Mouse (Mus musculus) heart, adult 2 months (tissue): ENCODE data around the gene Hpn. TPM values are rescaled to one million over a fixed set of nuclear protein-coding genes. Genes with fewer than 3 reads are reported as not detected.

Experiments
- DNase-seq, 2 experiments: peaks; one replicate each; pipeline ENCODE4 v3.0.0; 2021
- H3K27ac ChIP-seq: fragments of 200-600 bp; 2 replicates; pipeline ENCODE4 v1.8.1; 2022
- H3K27me3 ChIP-seq: fragments of 200-500 bp; 2 replicates; pipeline ENCODE4 v1.6.1; 2012; ENCODE audit warnings: mild to moderate bottlenecking, low read length, inconsistent platforms, mixed read lengths; ENCODE audit not compliant: control insufficient read depth, insufficient read depth
- H3K36me3 ChIP-seq: fragments of 200-500 bp; 2 replicates; pipeline ENCODE4 v1.6.1; 2012; ENCODE audit warnings: low read length, inconsistent platforms; ENCODE audit not compliant: control insufficient read depth, insufficient read depth
- H3K4me1 ChIP-seq: fragments of 200-500 bp; 2 replicates; pipeline ENCODE4 v1.6.1; 2011; ENCODE audit warnings: low read length; ENCODE audit not compliant: control insufficient read depth, insufficient read depth
- H3K4me3 ChIP-seq: fragments of 200-600 bp; 2 replicates; pipeline ENCODE4 v1.8.1; 2022
- H3K79me2 ChIP-seq: fragments of 200-500 bp; replicated peaks from 2 replicates; pipeline ENCODE4 v1.6.1; 2012; ENCODE audit warnings: mild to moderate bottlenecking, inconsistent platforms, low read length, moderate library complexity, mixed read lengths; ENCODE audit not compliant: control insufficient read depth, insufficient read depth
- H3K9ac ChIP-seq: fragments of 200-500 bp; 2 replicates; pipeline ENCODE4 v1.6.1; 2012; ENCODE audit warnings: low read depth, mild to moderate bottlenecking, control low read depth, inconsistent platforms, low read length, mixed read lengths
- CTCF ChIP-seq: fragments of 200-600 bp; IDR thresholded peaks from 2 replicates; pipeline ENCODE4 v1.8.1; 2022; ENCODE audit warnings: antibody characterized with exemption, mild to moderate bottlenecking, moderate library complexity
- EP300 ChIP-seq: fragments of 200-500 bp; IDR thresholded peaks from 2 replicates; pipeline ENCODE4 v1.6.1; 2011; ENCODE audit warnings: low read depth, low read length, control low read depth; ENCODE audit not compliant: insufficient read depth
- POLR2A ChIP-seq: fragments of 200-500 bp; IDR thresholded peaks from 2 replicates; pipeline ENCODE4 v1.6.1; 2011; ENCODE audit warnings: mild to moderate bottlenecking, low read depth, low read length, control low read depth; ENCODE audit not compliant: insufficient read depth
- WGBS: fragments of 180-500 bp; shearing (Covaris S2); methylation state at CpG from one replicate; pipeline ENCODE4 v1.1.7; 2018; 5-methylcytosine and 5-hydroxymethylcytosine counted together
- intact Hi-C: fragments of 180-260 bp; cut with DNase I; formaldehyde crosslinking; loops from one replicate; pipeline ENCODE4 v1.15.1; 2025
- polyA plus RNA-seq: library from polyadenylated mRNA; depleted of rRNA; stranded (reverse); fragments of >200 nt; gene quantifications from 2 replicates; pipeline ENCODE4 v1.2.3, GENCODE M21; 2012
- total RNA-seq, 2 experiments: library from RNA; stranded (reverse); gene quantifications; 2 replicates each; pipeline ENCODE4 v1.2.3; 2021

Gene Hpn
- total and polyA plus RNA-seq, 3 experiments = 1.7 to 5.1 (median 2.6) TPM

GRCm38 (mm10) chr7:31052636-31053434 is 62.3 kb downstream of the Hpn start:
- peak; percentile 48 to 52 for DNase-seq
- Histone ChIP-seq H3K27ac (no peak overlapping the region; the same call in 1 of the 2 replicates), H3K4me1 (peaks cover 5% of the 10 kb centered on the region), H3K79me2 (no peaks in the 10 kb centered on the region), H3K9ac (peak overlapping the region; percentile 76), H3K27me3 (no peaks in the 10 kb centered on the region; the same call in 1 of the 2 replicates), H3K4me3 (peak overlapping the region; percentile 62), H3K36me3 (no peaks in the 10 kb centered on the region)
- intact Hi-C loops = loop anchor here (5.0 kb wide), 1 partner anchor 81 kb away; the partner anchor contains the start of genes Fam187b and Lsr
- TF ChIP-seq EP300 = no peak
- TF ChIP-seq CTCF = peak; percentile 19; the same call in 1 of the 2 replicates
- peak; percentile 47; the same call in 1 of the 2 replicates for TF ChIP-seq POLR2A
- 16% methylated on average over 34 of the region's 34 CpGs for WGBS

GRCm38 (mm10) chr7:31052251-31052635 is 62.8 kb downstream of the Hpn start:
- 29% methylated on average over 22 of the region's 22 CpGs for WGBS
- intact Hi-C loops = loop anchor here (5.0 kb wide), 1 partner anchor 80 kb away; the partner anchor contains the start of genes Fam187b and Lsr
- TF ChIP-seq EP300 (no peak), POLR2A (no peak), CTCF (no peak)
- H3K36me3 ChIP-seq = no peaks in the 10 kb centered on the region
- no peak for DNase-seq
- peak overlapping the region; percentile 31; the same call in 1 of the 2 replicates for H3K4me3 ChIP-seq
- no peaks in the 10 kb centered on the region; the same call in 1 of the 2 replicates for H3K27me3 ChIP-seq
- H3K27ac ChIP-seq = no peak overlapping the region
- H3K9ac ChIP-seq = no peak overlapping the region
- H3K79me2 ChIP-seq = no peaks in the 10 kb centered on the region
- peaks cover 5% of the 10 kb centered on the region for H3K4me1 ChIP-seq

GRCm38 (mm10) chr7:31051321-31052021 is 63.6 kb downstream of the Hpn start, which contains the start of gene Fxyd7:
Gene Fxyd7 (minus strand): TSS chr7:31051467.
- 22% methylated on average over 26 of the region's 28 CpGs for WGBS
- intact Hi-C loops = loop anchor here (5.0 kb wide), 1 partner anchor 79 kb away; the partner anchor contains the start of genes Fam187b and Lsr
- Histone ChIP-seq H3K27me3 (no peaks in the 10 kb centered on the region; the same call in 1 of the 2 replicates), H3K36me3 (no peaks in the 10 kb centered on the region), H3K4me3 (no peak within 1 kb of the TSS), H3K4me1 (peaks cover 5% of the 10 kb centered on the region), H3K79me2 (no peaks in the 10 kb centered on the region), H3K9ac (no peak within 1 kb of the TSS), H3K27ac (no peak within 1 kb of the TSS)
- TF ChIP-seq EP300 (no peak), CTCF (peak; percentile 14)
- DNase-seq = no peak

- H3K27me3 ChIP-seq = no peaks in the 10 kb centered on the region; the same call in 1 of the 2 replicates
- H3K79me2 ChIP-seq = no peaks in the 10 kb centered on the region
- peaks cover 4% of the 10 kb centered on the region for H3K4me1 ChIP-seq
- no peak overlapping the region for H3K4me3 ChIP-seq
- no peaks in the 10 kb centered on the region for H3K36me3 ChIP-seq
- TF ChIP-seq POLR2A = no peak
- TF ChIP-seq CTCF = no peak
- TF ChIP-seq EP300 = no peak
- no peak overlapping the region for H3K27ac ChIP-seq
- no peak for DNase-seq
- no peak overlapping the region for H3K9ac ChIP-seq
- intact Hi-C loops = loop anchor here (5.0 kb wide), 1 partner anchor 79 kb away; the partner anchor contains the start of genes Fam187b and Lsr
- WGBS = 22% methylated on average over 9 of the region's 9 CpGs
Measured at GRCm38 (mm10) chr7:31050921-31051320, 64.2 kb downstream of the Hpn start.

- DNase-seq = no peak
- peaks cover 3% of the 10 kb centered on the region for H3K4me1 ChIP-seq
- no peak overlapping the region for H3K9ac ChIP-seq
- H3K27ac ChIP-seq = no peak overlapping the region
- TF ChIP-seq CTCF = no peak
- TF ChIP-seq EP300 = no peak
- no peak for TF ChIP-seq POLR2A
- no peaks in the 10 kb centered on the region; the same call in 1 of the 2 replicates for H3K27me3 ChIP-seq
- H3K79me2 ChIP-seq = no peaks in the 10 kb centered on the region
- no peaks in the 10 kb centered on the region for H3K36me3 ChIP-seq
- 31% methylated on average over 6 of the region's 6 CpGs for WGBS
- no peak overlapping the region for H3K4me3 ChIP-seq
- intact Hi-C loops = loop anchor here (5.0 kb wide), 1 partner anchor 78 kb away; the partner anchor contains the start of genes Fam187b and Lsr
Measured at GRCm38 (mm10) chr7:31050487-31050886, 64.6 kb downstream of the Hpn start.

- H3K36me3 ChIP-seq = no peaks in the 10 kb centered on the region
- H3K27me3 ChIP-seq = no peaks in the 10 kb centered on the region; the same call in 1 of the 2 replicates
- H3K79me2 ChIP-seq = no peaks in the 10 kb centered on the region
- H3K27ac ChIP-seq = no peak overlapping the region
- H3K9ac ChIP-seq = no peak overlapping the region
- H3K4me1 ChIP-seq = peaks cover 3% of the 10 kb centered on the region
- WGBS = 26% methylated on average over 11 of the region's 15 CpGs
- no peak for DNase-seq
- H3K4me3 ChIP-seq = no peak overlapping the region
- intact Hi-C loops = loop anchor here (5.0 kb wide), 1 partner anchor 78 kb away; the partner anchor contains the start of genes Fam187b and Lsr
- TF ChIP-seq POLR2A (no peak), EP300 (no peak), CTCF (no peak)
Measured at GRCm38 (mm10) chr7:31049846-31050281, 65.2 kb downstream of the Hpn start.
